Mouse (Mus musculus) cerebellum, adult 2 months (tissue): ENCODE measurements around the gene Asb5.

ENCODE experiments used
- CTCF ChIP-seq: fragments of 200-500 bp; IDR thresholded peaks from 2 replicates; pipeline ENCODE4 v1.5.1; 2011; ENCODE audit warnings: low read depth, mild to moderate bottlenecking, control low read depth, low read length, moderate library complexity, borderline replicate concordance; ENCODE audit not compliant: insufficient read depth
- POLR2A ChIP-seq: fragments of 200-500 bp; IDR thresholded peaks from 2 replicates; pipeline ENCODE4 v1.6.1; 2011; ENCODE audit warnings: low read length, control low read depth, borderline replicate concordance; ENCODE audit not compliant: insufficient read depth

DNA sequence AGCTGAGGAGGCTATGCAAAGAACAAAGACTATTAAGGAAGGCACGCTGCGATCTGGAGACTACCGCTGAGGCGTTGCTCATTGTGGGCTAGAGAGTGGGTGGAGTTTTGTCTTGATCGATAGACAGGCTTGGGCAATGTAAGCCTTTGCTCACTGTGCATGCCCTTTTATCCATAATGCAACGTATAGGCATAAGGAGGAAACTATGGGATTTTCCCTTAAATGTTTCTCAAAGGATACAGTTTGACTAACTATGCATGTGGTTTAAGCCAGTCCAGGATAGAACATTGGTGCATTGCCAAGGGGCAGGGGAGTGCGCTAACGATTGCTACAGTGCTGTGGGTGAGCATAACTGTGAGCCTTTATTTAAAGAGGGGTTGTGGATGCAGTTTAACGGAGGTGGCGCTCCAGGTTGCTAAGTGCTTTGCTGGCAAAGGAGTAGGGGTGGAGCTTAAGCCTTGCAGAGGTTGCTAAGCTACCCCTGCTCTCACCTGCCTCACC, 20.1 kb upstream of the Asb5 start:
- TF ChIP-seq CTCF: no peak
- no peak for TF ChIP-seq POLR2A
